Mouse (Mus musculus): Measurements from ENCODE around the gene Trpc4.

The Trpc4 gene

GRCm38 (mm10) chr3:54310604-54311003, 154.8 kb downstream of the Trpc4 start:
- Histone ChIP-seq H3K4me1 (replicated peaks; ENCODE audit: low read depth, low read length) (no peaks in the 10 kb centered on the region), H3K9me3 (ENCODE audit: low read length) (no peaks in the 10 kb centered on the region), H3K27me3 (ENCODE audit: insufficient read depth, low read length) (0 out of 2 replicates have a peak, but pooled peaks cover 1% of the 10 kb centered on the region), H3K36me3 (ENCODE audit: insufficient read depth, low read length) (no peaks in the 10 kb centered on the region), H3K4me3 (replicated peaks; ENCODE audit: low read length) (no peak overlapping the region)
- TF ChIP-seq POU5F1 (IDR thresholded peaks at IDR 0.05; ENCODE audit: borderline replicate concordance, low read length) (no peak), CTCF (conservative IDR thresholded peaks at IDR 0.05; ENCODE audit: low read length) (no peak), NANOG (IDR thresholded peaks at IDR 0.05; ENCODE audit: borderline replicate concordance, low read length) (no peak)

- H3K9me3 ChIP-seq (ENCODE audit: low read length): no peaks in the 10 kb centered on the region
- H3K27me3 ChIP-seq (ENCODE audit: insufficient read depth, low read length): 0 out of 2 replicates have a peak, but pooled peaks cover 5% of the 10 kb centered on the region
- no peaks in the 10 kb centered on the region for H3K4me1 ChIP-seq (replicated peaks; ENCODE audit: low read depth, low read length)
- no peaks in the 10 kb centered on the region for H3K36me3 ChIP-seq (ENCODE audit: insufficient read depth, low read length)
- H3K4me3 ChIP-seq (replicated peaks; ENCODE audit: low read length): no peak overlapping the region
- TF ChIP-seq NANOG (IDR thresholded peaks at IDR 0.05; ENCODE audit: borderline replicate concordance, low read length) (no peak), CTCF (conservative IDR thresholded peaks at IDR 0.05; ENCODE audit: low read length) (no peak), POU5F1 (IDR thresholded peaks at IDR 0.05; ENCODE audit: borderline replicate concordance, low read length) (no peak)
Measured at GRCm38 (mm10) chr3:54314055-54314454, 158.2 kb downstream of the Trpc4 start.

GRCm38 (mm10) chr3:54352891-54353652, 197.2 kb downstream of the Trpc4 start:
- no peak overlapping the region for H3K4me3 ChIP-seq (replicated peaks; ENCODE audit: low read length)
- peak; percentile 70 for TF ChIP-seq CTCF (conservative IDR thresholded peaks at IDR 0.05; ENCODE audit: low read length)
- no peak for TF ChIP-seq NANOG (IDR thresholded peaks at IDR 0.05; ENCODE audit: borderline replicate concordance, low read length)
- H3K4me1 ChIP-seq (replicated peaks; ENCODE audit: low read depth, low read length): no peaks in the 10 kb centered on the region
- no peaks in the 10 kb centered on the region; the same call in 1 of the 2 replicates for H3K27me3 ChIP-seq (ENCODE audit: insufficient read depth, low read length)
- no peaks in the 10 kb centered on the region for H3K9me3 ChIP-seq (ENCODE audit: low read length)
- no peaks in the 10 kb centered on the region for H3K36me3 ChIP-seq (ENCODE audit: insufficient read depth, low read length)

- peak; percentile 22; the same call in 1 of the 2 replicates for TF ChIP-seq CTCF (conservative IDR thresholded peaks at IDR 0.05; ENCODE audit: low read length)
- TF ChIP-seq POU5F1 (IDR thresholded peaks at IDR 0.05; ENCODE audit: borderline replicate concordance, low read length): no peak
- Histone ChIP-seq H3K36me3 (ENCODE audit: insufficient read depth, low read length) (no peaks in the 10 kb centered on the region), H3K27me3 (ENCODE audit: insufficient read depth, low read length) (no peaks in the 10 kb centered on the region), H3K4me3 (replicated peaks; ENCODE audit: low read length) (no peak overlapping the region), H3K9me3 (ENCODE audit: low read length) (no peaks in the 10 kb centered on the region), H3K4me1 (replicated peaks; ENCODE audit: low read depth, low read length) (no peaks in the 10 kb centered on the region)
Measured at GRCm38 (mm10) chr3:54357561-54357960, 201.7 kb downstream of the Trpc4 start.

GRCm38 (mm10) chr3:54358463-54359189, 202.8 kb downstream of the Trpc4 start:
- H3K4me1 ChIP-seq (replicated peaks; ENCODE audit: low read depth, low read length): no peaks in the 10 kb centered on the region
- H3K36me3 ChIP-seq (ENCODE audit: insufficient read depth, low read length): no peaks in the 10 kb centered on the region
- H3K4me3 ChIP-seq (replicated peaks; ENCODE audit: low read length): no peak overlapping the region
- H3K9me3 ChIP-seq (ENCODE audit: low read length): no peaks in the 10 kb centered on the region
- H3K27me3 ChIP-seq (ENCODE audit: insufficient read depth, low read length): no peaks in the 10 kb centered on the region
- TF ChIP-seq CTCF (conservative IDR thresholded peaks at IDR 0.05; ENCODE audit: low read length) (no peak), POU5F1 (IDR thresholded peaks at IDR 0.05; ENCODE audit: borderline replicate concordance, low read length) (no peak), NANOG (IDR thresholded peaks at IDR 0.05; ENCODE audit: borderline replicate concordance, low read length) (no peak)

GRCm38 (mm10) chr3:54360897-54361296, 205.1 kb downstream of the Trpc4 start, which contains the start of gene Postn:
Gene Postn (plus strand): TSS chr3:54361109.
- H3K4me3 ChIP-seq (replicated peaks; ENCODE audit: low read length): no peak within 1 kb of the TSS
- no peaks in the 10 kb centered on the region for H3K36me3 ChIP-seq (ENCODE audit: insufficient read depth, low read length)
- no peaks in the 10 kb centered on the region for H3K4me1 ChIP-seq (replicated peaks; ENCODE audit: low read depth, low read length)
- H3K27me3 ChIP-seq (ENCODE audit: insufficient read depth, low read length): no peaks in the 10 kb centered on the region
- no peak for TF ChIP-seq CTCF (conservative IDR thresholded peaks at IDR 0.05; ENCODE audit: low read length)
- no peak for TF ChIP-seq NANOG (IDR thresholded peaks at IDR 0.05; ENCODE audit: borderline replicate concordance, low read length)
- no peak for TF ChIP-seq POU5F1 (IDR thresholded peaks at IDR 0.05; ENCODE audit: borderline replicate concordance, low read length)
- H3K9me3 ChIP-seq (ENCODE audit: low read length): no peaks in the 10 kb centered on the region

GRCm38 (mm10) chr3:54361656-54362055, 205.8 kb downstream of the Trpc4 start:
- Histone ChIP-seq H3K4me1 (replicated peaks; ENCODE audit: low read depth, low read length) (no peaks in the 10 kb centered on the region), H3K9me3 (ENCODE audit: low read length) (no peaks in the 10 kb centered on the region), H3K27me3 (ENCODE audit: insufficient read depth, low read length) (no peaks in the 10 kb centered on the region), H3K4me3 (replicated peaks; ENCODE audit: low read length) (no peak overlapping the region), H3K36me3 (ENCODE audit: insufficient read depth, low read length) (no peaks in the 10 kb centered on the region)
- no peak for TF ChIP-seq POU5F1 (IDR thresholded peaks at IDR 0.05; ENCODE audit: borderline replicate concordance, low read length)
- no peak for TF ChIP-seq CTCF (conservative IDR thresholded peaks at IDR 0.05; ENCODE audit: low read length)
- no peak for TF ChIP-seq NANOG (IDR thresholded peaks at IDR 0.05; ENCODE audit: borderline replicate concordance, low read length)

Data from E14TG2a.4 (cell line).